Mouse (Mus musculus): Measurements from ENCODE around the gene Pkd1.

DNA sequence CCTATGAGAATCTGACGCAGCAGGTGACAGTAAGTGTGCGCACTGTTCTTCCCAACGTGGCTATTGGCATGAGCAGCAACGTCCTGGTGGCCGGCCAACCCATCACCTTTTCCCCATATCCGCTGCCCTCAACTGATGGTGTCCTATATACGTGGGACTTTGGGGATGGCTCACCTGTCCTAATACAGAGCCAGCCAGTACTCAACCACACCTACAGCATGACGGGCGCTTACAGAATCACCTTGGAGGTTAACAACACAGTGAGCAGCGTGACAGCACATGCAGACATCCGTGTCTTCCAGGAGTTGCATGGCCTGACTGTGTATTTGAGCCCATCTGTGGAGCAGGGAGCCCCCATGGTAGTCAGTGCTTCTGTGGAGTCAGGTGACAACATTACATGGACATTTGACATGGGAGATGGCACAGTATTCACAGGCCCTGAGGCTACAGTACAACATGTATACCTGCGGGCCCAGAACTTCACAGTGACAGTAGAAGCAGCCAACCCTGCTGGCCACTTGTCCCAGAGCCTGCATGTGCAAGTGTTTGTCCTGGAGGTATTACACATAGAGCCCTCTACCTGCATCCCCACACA lies 23.1 kb downstream of the Pkd1 start:
- TF ChIP-seq CTCF (IDR thresholded peaks at IDR 0.05; ENCODE audit: control insufficient read depth, insufficient read depth, insufficient replicate concordance, low read depth, low read length) (no peak), POLR2A (IDR thresholded peaks at IDR 0.05; ENCODE audit: control insufficient read depth, low read depth, low read length) (no peak)

Data from testis, adult 2 months (tissue).